Mouse (Mus musculus) cerebellum, adult 8-10 months (tissue): ENCODE measurements around the gene Ccdc24.

Source experiments
- DNase-seq: peaks from one replicate; pipeline ENCODE4 v3.0.0; 2022

Gene Ccdc24

DNA sequence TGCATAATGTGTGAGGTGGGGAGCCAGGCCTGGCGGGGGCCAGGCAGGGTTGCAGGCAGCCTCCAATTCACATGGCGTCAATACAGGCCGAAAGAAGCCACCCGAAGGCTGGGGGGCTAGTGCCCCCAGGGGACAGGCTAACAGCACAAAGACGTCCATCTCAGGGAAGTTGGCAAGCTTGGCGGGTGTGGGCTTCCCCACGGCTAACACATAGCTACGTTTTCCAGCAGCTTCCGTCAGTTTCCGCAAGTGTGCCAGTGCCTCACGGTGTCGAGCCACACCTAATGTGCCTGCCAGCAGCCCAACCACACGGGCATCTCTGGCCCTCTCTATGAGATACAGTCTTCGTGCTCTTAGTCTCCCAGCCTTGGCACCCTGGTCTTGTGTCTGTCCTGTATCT lies 17.7 kb upstream of the Ccdc24 start:
- DNase-seq = no peak

DNA sequence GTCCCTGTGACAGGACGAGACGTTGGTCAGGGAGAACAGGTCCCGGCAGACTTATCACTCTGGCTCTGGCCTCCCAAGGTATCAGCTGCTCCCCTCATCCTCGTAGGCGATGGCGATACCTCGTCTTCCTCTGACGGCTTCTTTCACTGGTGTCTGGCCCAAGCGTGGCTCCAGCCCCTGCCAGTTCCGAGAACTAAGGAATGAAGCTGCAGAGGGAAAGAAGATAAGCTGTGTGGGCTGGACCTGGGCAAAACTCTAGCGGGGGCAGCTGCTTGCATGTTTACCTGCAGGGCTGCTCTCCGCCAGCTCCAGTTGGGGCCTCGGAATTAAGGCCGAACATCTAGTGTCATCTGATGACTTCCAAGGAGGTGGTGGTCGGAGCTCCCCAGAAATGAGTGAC lies 17.1 kb upstream of the Ccdc24 start:
- no peak for DNase-seq

DNA sequence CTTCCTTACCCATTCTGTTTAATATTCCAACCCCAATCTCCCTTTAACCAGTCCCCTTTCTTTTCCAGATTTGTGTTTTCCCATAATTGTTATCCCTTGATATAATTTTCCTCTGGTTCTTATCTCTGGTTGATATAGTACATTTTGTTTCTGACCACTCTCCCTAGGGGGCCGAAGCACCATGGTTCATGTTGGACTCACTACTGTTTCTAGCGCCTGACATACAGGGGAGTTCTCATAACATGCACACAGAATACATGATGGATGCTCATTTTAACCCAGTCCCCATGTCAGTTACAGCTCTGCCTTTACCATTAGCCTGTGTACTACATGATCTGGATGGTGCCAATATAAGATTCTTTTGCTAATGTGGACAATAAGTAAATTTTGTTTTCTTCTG lies 15.6 kb upstream of the Ccdc24 start:
- no peak for DNase-seq

DNA sequence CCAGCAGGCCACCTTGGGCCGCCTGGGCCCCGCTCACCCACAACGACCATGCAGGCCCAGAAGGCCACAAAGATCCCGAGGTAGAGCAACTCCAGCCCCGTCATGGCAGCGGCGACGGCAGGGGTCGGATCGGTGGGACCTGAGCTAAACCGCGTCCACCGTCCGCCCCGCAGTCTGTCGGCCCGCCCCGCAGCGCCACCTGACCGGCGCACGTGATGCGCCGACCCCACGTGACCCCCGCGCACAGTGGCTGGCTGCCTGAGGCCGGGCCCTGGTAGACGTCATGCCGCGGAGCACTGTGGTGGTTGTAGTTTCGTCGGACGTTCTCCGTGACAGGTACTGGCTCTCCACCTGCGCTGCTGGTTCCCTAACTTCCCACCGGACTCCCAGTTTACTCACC lies 14.8 kb upstream of the Ccdc24 start, which contains the start of gene Atp6v0b:
Gene Atp6v0b (minus strand): TSS at position 201 of the 400 bp plus-strand sequence.
- peak; percentile 93 for DNase-seq

DNA sequence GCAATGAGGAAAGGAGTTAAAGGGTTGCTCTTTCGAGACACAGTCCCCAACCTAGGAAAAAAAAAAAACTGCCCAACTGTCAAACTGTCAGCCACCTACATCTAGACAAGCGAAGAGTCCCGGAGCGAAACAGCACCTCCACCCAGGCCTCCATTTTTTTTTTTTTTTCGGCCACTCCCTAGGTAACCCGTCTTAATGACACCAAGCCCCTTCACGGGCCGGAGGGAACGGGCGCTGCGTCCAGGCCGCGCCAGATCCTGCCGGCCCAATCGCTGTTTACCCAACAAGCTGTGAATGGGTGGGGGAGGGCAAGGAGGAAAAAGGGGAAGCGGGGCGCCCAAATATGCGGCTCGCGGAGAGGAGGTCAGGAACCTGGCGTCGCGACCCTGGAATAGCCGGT lies 14.3 kb upstream of the Ccdc24 start:
- no peak for DNase-seq

DNA sequence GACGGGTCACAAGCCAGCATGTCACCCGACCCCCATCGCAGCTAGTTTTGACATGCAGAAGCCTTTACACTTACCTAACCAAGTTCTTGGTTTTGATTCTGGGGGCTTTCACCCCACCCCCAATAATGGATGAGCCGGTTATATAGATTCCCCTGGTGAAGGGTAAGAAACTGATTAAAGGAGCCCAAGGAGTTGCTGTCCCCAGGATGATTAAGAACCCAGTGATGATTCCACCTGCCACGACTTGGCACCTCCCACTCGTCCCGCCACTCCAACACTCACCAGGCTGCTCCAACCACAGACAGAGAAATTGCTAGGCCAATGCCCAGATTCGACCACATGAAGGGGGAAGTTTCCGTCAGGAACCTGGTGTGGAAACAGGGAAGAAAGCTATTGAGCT lies 13.6 kb upstream of the Ccdc24 start:
- no peak for DNase-seq

DNA sequence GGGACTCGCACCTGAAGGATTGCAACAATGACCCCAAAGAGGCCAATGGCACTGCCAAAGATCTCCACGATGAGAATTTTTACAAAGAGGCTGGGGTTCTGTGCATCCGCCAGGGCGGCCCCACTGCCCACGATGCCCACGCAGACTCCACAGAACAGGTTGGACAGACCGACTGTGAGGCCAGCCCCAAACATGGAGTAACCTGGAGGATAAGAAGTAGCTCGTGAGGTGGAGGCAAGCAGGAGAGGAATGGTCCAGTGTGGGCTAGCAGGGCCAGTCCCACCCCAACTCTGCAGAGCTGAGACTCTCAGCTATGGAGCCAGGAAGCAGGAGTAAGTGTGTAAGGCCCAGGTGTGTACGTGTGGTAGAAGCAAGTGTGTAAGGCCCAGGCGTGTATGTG lies 12.7 kb upstream of the Ccdc24 start:
- DNase-seq = no peak

DNA sequence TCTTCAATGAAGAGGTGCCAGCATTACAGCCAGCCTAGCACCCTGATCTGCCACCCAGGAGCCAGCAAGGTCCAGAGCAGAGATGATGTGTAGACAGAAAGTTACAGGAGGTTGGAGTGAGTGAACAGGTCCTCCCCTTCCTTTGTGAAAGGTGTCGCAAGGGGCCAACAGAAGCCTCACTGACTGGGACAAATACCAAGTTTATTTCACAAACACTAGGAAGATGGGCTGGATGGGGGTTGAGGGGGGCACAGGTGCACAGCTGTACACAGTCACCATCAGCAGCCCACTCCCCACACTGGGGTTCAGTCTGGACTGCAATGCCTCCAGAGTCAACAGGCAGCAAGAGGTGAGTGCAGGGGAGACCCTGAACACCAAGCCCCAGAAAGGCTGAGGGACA lies 11.8 kb upstream of the Ccdc24 start:
- DNase-seq = no peak

DNA sequence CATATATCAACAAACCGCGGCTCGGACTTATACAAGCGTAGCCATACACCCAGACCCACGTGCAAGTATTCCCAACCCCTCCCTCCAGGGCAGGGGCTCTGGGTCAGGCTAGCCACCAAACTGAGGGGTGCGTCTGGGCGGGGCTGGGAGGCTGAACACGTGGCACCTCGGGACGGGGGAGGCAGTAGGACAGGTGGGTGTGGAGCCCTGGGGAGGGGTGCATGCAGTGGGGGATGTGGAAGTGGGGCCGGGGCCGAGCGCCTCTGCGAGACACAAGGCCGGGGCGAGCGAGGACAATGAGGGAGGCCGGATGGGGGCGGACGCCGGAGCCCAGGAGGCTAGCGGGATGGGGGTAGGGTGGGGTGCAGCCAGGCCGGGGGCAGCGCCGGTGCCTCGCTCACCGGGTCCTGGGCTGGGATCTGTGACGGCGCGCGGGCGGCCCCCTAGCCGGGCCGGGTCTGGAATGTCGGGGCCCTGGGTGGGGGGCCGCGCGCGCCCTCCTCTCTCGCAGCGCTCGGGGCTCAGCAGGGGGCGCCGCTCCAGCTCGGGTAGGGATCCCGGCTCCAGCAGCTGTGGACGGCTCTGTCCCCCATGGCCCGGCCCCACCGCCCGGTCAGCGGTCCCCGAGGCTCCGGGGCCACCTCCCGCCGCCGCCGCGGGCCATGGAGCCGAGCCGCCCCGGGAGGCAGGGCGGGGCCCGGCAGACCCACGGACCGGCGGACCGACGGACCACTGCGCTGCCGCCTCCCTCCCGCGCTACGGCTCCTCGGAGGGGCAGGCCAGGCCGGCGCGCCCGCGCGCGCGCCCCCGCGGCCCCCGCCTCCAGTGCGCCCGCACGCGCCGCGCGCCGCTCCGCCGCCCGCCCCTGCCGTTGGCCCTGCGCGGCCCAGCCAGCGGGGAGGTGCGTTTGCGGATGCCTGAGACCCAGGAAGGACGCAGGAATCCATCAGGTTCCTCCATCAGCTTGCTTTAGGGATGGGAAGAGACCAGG lies 10.6 kb upstream of the Ccdc24 start, which contains the start of gene B4galt2:
Gene B4galt2 (minus strand): TSS at position 787 of the 991 bp plus-strand sequence.
- DNase-seq = peak; percentile 67

DNA sequence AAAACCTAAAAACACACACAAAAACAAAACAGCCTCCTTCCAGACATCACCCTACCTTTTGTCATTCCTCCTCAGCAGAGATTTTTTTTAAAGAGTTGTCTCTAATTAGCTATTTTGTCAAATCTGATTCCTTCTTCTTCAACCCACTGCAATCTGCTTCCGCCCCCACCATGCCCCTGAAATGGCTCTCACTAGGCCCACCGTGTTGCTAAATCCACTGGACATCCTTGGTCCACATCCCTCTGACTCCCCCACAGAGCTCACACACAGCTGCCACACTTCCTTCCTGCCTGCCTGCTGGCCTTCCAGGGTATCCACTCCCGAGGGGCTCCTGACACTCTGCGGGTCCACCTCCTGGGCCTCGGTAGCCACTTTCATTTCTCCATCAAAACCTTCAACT lies 6.3 kb upstream of the Ccdc24 start:
- DNase-seq = no peak

DNA sequence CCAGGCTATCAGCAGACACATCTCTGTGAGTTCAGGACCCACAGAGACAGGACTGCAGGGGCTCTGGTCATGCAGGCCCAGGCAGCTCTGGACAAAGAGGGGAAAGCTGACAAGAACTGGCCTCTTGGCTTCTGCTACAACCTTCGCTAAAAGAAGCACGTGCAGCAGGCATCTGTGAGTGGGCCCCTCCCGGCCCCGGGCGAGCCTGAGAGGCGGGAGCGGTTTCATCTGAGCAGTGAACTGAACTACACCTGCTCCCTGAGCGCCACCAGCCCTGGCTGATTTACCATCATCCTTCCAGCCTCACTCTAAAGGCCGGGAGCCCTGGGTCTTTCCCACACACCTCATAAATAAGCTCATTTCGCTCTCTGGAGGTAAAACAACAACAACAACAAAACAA lies 5.9 kb upstream of the Ccdc24 start:
- no peak for DNase-seq

DNA sequence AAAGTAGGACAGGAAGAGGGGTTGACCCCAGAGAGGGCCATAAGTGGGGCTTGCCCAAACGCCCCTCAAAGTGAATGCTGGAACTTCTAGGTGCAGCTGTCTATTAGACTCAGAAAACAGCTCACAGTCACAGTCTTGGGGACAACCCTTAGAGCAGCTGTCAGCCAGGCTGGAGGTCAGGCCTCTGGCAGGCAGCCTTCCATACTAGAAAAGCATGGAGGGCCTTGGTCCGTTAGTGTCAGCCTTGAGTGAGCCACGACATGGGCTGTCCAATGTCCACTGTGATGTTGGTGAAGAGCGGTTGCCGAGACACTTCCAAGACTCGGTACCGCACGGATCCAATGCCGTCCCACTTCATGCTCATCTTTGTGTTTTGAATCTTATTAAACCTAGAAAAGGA lies 1.3 kb upstream of the Ccdc24 start:
- no peak for DNase-seq

DNA sequence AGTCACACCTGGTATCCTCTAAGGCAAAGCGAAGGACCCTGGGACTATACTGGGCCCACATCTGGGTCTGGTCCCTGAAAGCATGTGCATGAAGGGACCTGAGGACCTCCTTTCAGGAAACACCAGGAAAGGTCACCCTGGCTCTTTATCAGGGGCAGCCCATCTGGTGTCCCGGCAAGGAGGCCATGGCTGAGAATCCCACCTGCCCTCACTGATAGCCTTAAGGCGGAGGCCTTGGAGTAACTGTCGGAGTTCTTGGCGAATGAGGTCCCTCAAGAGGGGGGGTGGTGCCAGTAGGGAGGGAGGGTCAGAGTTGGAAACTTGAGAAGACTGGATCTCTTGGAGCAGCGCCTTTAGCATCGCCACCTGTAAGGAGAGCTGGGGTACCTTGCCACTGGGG lies 570 bp downstream of the Ccdc24 start:
- DNase-seq = no peak

DNA sequence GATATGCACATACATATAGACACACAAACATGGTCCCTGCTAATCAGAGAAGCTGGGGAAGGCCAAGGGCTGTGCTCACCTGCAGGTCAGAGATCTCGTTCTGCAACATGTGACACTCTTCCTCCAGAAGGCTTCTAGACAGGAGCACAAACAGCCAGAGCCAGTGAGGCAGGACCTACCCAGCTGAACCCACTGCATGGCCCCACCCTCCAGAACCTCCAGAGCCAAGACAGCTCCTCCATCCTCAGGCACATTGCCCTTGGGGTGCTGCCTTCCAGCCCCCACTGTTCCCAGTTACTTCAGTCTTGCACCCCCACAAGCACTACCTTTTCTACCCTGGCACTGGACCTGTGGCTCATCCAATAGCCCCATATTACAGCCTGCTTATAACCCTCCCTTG lies 1.9 kb downstream of the Ccdc24 start:
- no peak for DNase-seq

DNA sequence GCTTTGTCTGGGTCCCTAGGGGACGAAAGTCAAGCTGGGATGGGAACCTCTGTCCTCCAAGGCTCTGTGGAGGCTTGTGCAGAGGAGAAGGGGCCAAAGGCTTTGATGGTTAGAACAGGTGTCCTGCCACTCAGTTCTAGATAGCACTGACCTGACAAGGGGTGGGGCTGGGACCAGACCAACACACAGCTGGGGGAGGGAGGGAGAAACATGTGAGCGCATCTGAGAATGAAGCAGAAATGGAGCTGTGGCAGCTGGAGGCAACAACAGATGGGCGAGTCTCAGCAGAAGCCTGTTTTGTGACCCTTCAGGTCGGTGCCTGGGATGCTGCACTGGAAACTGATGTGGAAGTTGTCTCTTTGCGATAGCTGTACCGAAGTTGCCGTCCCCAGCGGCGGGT lies 3.0 kb downstream of the Ccdc24 start:
- no peak for DNase-seq

DNA sequence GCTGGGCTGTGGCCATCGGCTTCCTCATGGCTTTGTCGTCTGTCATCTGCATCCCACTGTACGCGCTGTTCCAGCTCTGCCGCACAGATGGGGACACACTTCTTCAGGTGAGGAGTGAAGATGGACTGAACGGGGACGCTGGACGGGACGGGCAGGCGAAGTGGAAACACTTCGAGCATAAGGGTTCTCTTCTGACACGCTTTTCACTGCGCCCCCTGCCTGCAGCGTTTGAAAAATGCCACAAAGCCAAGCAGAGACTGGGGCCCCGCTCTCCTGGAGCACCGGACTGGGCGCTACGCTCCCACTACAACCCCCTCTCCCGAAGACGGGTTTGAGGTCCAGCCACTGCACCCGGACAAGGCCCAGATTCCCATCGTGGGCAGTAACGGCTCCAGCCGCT lies 4.5 kb downstream of the Ccdc24 start:
- no peak for DNase-seq

DNA sequence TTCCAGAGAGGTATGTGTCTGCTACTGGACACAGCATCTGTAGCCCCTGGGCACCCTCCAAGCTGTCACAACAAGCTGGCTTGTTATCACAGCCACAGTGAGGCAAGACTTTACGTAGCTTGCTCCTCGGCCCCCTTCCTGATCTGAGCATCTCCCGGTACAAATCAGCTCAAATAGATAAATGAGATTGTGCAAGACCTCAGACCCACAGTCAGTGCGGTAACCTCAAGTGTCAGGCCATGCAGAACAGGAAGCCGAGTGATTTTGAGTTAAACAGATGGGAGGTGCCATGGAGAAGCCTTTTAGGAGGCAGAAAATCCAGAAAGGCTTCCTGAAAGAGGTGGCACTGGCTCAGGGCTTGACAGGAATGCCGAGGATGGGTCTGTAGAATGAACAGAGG lies 5.4 kb downstream of the Ccdc24 start:
- DNase-seq = no peak

DNA sequence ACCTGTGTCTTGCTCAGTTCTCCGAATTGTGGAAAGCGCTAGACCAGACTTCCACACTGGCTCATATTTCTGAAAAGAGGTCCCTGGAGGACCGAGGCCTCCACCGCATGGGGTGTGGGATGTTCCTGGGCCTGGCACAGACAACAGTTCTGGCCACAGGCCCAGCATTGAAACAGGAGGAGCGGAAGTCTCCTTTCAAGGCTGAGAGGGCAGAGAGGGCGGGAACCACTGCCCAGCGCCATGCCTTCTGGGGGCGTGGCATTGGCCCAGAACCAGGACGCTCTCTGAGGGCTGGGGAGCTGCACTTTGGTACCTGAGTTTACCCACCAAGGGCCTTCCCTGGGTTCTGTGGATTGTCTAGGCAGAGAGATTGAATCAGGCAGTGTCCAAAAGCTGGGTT lies 6.3 kb downstream of the Ccdc24 start:
- no peak for DNase-seq

DNA sequence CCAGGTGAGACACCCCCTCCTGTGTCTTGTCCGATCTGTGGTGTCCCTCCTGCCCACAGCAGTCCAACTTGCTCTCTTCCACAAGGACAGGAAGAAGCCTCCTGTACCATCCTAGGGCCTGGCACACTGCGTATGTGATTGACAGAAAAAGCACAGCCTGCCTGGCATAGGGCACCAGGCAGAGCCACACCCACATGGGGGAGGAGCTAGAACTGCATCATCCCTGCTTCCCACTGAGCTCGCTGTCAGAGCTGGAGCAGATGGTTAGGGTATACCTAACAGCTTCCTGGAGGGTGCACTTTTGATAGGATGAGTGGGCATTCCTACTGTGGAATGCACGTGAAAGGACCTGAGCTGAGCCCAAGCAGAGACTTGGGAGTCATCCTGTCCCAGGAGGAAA lies 9.5 kb downstream of the Ccdc24 start:
- no peak for DNase-seq

DNA sequence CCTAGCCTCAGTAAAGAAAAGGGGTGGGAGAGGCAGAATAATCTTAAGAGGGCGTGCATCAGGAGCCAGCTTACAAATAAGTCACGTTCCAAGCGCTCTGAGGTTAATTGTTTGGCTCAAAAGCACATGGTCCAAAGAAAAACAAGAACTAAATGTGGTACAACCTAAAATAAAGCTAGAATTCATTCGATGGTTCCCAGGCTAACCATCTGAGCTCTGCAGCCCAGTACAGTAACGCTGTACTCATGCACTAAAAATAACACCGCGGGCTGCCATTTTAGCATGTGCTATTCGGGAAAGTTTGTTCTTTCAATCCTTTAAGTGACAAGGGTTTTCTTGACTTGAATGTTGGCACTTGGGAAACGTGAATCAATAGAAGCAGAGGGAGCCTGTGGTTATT lies 11.8 kb downstream of the Ccdc24 start:
- DNase-seq = no peak

DNA sequence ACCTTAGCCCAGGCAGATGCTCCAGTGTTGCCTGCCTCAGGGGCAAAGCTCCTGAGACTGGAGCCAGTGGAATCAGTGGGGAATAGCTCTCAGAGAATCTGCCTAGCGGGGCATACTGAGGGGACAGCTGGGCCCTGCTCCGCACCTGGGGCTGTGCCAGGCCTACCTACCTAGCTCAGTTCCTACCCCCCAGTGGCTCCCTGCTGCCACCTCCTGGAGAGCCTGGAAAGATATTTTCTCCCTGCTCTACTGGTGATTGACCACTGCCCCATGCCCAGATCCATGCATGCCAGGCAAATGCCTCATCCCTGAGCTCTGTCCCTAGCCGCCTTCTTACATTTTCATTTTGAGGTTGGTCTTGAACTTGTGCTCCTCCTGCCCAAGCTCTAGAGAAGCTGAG lies 13.6 kb downstream of the Ccdc24 start:
- DNase-seq = peak; percentile 49

DNA sequence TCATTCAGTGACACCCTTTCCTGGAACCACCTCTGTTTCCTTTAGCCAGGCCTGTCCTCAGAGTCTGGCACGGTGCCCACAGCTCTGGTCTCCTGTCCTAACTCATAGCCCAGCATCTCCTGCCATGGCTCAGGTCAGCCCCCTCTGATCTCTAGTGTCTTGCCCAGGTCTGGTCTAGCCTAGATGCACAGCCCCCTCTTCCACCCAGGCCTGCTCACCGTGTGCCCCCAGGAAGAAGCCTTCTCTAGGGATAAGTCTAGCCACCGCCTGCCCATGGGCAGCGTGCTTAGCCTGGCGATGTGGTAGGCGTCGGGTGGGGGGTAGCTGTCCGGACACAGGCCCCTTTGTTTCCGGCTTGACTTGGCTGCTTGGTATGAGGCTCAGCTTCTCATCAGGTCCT lies 17.2 kb downstream of the Ccdc24 start:
- DNase-seq = no peak

DNA sequence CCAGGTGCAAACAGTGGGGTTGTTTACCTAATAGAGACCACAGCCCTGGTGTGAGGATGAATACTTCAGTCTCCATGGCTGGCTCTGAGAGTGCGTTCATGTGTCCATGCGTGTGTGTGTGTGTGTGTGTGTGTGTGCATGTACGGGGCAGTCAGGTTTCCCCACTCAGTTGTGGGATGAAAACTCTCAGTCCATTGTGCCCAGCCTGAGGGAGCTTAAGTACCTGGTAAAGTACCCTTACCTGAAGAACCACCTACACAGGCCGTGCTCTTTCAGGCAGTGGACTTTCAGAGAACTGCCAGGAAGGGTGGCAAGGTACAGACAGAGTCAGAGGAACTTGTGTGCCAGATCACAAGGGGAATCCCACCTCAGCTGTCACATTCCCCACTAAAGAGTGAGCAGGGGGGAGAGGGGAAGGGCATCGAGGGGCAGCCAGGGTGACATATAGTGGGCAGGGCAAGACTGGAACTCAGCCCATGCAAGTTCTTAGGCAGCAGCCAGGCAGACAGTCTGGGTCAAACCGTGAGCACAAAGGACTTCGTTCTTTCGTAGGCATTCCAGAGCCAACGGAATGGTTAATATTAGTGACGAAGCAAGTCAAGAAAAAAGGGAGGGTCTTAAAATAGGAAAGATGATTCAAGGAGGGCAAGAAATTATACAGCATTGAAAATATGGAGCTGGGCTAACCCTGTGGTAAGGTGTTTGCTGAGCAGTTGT lies 20.0 kb downstream of the Ccdc24 start:
- DNase-seq = no peak

DNA sequence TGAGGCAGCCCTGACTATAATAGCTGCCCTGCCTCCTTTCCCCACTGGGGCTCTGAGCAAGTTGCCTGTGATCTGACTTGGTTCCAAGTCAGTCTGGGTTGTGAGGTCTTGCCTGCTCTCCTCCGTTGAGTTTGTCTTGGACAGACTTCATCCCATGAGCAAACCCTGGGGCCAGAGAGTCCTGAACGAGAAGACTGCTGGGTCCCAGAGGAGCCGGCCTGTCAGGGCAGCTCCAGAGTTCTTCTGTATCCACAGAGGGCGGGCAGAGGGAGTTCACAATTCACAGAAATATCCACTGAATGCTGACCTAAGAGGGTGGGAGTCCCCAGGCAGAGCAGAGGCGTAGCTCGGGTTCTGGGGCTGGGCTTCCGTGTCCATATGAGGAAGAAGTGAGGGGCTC lies 21.5 kb downstream of the Ccdc24 start:
- DNase-seq = no peak
